Mouse (Mus musculus) layer of hippocampus, postnatal 14 days (tissue): ENCODE results near the gene Uvrag. TPM values are rescaled to one million over a fixed set of nuclear protein-coding genes. Genes with fewer than 3 reads are reported as not detected.

ENCODE experiments used
- DNase-seq, 2 experiments: peaks; one replicate each; pipeline ENCODE4 v3.0.0; 2021 to 2022; ENCODE audit warnings: low spot score in 2 of 2, mixed read lengths in 1 of 2
- long read RNA-seq, 2 experiments: library from polyadenylated mRNA; stranded (forward); transcript quantifications; one replicate each; pipeline ENCODE4 v2.0.0; 2021
- total RNA-seq, 2 experiments: library from RNA; stranded (reverse); gene quantifications; 2 replicates each; pipeline ENCODE4 v1.2.3; 2021

Uvrag gene
- 10 to 100 TPM; 44.6 to 45.8 TPM for total RNA-seq
- long read RNA-seq, experiment 1, full-length matches to known transcripts: 42 of 55 reads
- long read RNA-seq, experiment 1, partial matches to known transcripts: 4 of 55 reads
- long read RNA-seq, experiment 1, other reads (novel, unspliced or antisense): 9 of 55 reads
- long read RNA-seq, experiment 2, full-length matches to known transcripts: 45 of 56 reads
- long read RNA-seq, experiment 2, partial matches to known transcripts: 1 of 56 reads
- long read RNA-seq, experiment 2, other reads (novel, unspliced or antisense): 10 of 56 reads

- DNase-seq: peak; percentile 99 to 100
Observed at GRCm38 (mm10) chr7:99140984-99141918, at the start of gene Uvrag. TSS of gene Uvrag (minus strand) at chr7:99141141.

GRCm38 (mm10) chr7:99189885-99190284, 48.9 kb upstream of the Uvrag start:
- no peak for DNase-seq

GRCm38 (mm10) chr7:99188630-99189029, 47.7 kb upstream of the Uvrag start:
- DNase-seq: no peak

DNA sequence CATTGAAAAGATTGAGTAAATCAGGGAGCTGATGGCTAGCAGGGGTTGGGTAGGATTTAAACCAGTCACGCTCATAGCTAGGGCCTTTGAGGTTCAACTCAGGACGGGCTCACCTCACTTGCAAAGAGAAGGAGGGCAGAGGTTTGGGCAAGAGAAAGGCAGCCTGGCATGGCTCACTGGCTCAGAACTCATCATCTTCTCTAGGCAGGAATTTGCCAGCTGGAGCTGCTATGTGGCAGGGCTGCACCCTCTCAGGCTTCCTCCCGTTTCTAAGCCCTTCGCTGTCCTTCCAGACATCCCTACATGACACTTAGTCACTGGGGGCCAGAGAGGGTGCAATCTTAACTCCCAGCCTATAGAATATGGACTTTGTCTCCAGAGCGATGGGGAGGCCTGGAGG, 46.5 kb upstream of the Uvrag start:
- no peak for DNase-seq

- no peak for DNase-seq
Observed at GRCm38 (mm10) chr7:99185405-99185804, 44.5 kb upstream of the Uvrag start.

GRCm38 (mm10) chr7:99183751-99184150, 42.8 kb upstream of the Uvrag start:
- no peak for DNase-seq

GRCm38 (mm10) chr7:99182432-99183172, 41.7 kb upstream of the Uvrag start, which contains the start of gene Dgat2:
TSS of gene Dgat2 (minus strand) at chr7:99182719.
- DNase-seq: peak; percentile 94 to 97

GRCm38 (mm10) chr7:99181619-99182431, 40.9 kb upstream of the Uvrag start:
- peak in 1 of 2 experiments; percentile 22 for DNase-seq

- no peak for DNase-seq
Observed at GRCm38 (mm10) chr7:99180162-99180561, 39.2 kb upstream of the Uvrag start.

- DNase-seq: no peak
Observed at GRCm38 (mm10) chr7:99179271-99179670, 38.3 kb upstream of the Uvrag start.

- DNase-seq: peak in 1 of 2 experiments; percentile 46
Observed at GRCm38 (mm10) chr7:99177386-99177785, 36.4 kb upstream of the Uvrag start.

- DNase-seq: no peak
Observed at GRCm38 (mm10) chr7:99175666-99176065, 34.7 kb upstream of the Uvrag start.

DNA sequence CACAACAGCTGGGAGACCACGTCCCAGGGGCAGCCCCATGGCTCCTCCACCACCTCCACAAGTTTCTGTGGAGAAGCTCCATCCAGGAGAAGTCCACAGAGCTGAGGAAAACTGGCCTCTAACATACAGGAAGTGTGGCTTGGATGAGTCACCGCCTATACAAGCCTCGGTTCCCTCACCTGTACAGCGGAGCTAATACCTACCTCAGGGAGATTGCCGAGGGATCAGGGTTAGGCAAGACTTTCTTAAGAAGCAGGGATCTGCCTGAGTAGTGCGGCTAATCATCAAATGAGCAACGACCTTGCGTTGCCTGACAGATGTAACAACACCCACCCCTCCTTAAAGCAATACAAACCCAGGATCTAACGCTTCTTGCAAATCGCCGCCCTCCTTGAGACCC, 34.2 kb upstream of the Uvrag start:
- DNase-seq: no peak

- no peak for DNase-seq
Observed at GRCm38 (mm10) chr7:99174006-99174405, 33.1 kb upstream of the Uvrag start.

- DNase-seq: no peak
Observed at GRCm38 (mm10) chr7:99172898-99173297, 32.0 kb upstream of the Uvrag start.

DNA sequence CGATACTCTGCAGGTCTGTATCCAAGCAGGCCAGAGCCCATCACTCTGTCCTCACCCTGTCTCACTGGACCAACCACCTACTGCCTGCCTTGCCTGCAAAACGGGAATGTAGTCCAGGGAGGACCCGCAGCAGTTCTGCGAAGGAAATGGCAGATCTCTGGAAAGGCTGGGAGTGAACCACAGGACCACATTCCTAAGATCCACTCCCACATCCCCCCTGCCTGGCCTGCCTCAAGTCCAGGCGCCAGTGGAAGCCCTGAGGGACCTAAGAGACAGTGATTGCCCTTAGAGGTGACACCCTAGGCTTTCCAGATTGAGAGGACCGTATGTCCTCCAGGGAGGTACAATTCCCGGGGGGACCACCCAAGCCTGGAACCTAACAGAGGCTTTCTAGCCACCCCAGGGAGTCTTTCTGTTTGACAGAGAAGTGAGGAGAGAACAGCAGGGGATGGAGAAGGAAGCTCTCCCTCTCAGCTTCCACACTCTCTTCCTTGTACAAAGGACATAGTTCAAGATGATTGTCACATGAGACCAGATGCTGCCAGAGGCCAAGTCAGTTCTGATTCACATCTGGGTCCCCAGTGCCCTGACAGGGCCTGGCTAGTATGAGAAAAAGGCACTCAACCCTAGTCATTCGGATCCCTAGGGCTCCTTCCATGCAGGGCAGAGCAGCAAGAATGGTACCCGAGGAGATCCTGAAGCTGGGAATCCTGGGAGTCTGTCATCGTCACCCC, 31.0 kb upstream of the Uvrag start:
- DNase-seq: no peak

DNA sequence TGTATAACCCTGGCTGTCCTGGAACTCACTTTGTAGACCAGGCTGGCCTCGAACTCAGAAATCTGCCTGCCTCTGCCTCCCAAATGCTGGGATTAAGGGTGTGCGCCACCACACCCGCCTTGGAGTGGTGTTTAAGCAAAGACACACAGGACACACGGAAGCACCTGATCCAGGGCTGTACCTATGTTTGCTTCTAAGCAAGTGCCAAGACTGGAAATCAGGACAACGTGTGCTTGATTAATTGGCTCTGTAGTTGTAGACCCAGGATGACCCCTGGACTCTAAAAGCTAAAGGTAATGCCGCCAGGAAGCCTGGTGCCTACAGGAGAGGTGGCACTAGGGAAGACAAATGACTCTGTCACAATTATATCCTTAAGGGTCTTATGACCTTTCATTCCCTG, 29.6 kb upstream of the Uvrag start:
- DNase-seq: no peak

GRCm38 (mm10) chr7:99169717-99170403, 28.9 kb upstream of the Uvrag start:
- no peak for DNase-seq

GRCm38 (mm10) chr7:99168756-99169155, 27.8 kb upstream of the Uvrag start:
- DNase-seq: no peak
